Mouse (Mus musculus) thymus, adult 2 months (tissue): Measurements from ENCODE around the gene Fbxo33.

Source experiments
- CTCF ChIP-seq: fragments of 200-500 bp; IDR thresholded peaks from 2 replicates; pipeline ENCODE4 v1.5.1; 2012; ENCODE audit warnings: mild to moderate bottlenecking, control low read depth, low read length, moderate library complexity, borderline replicate concordance; ENCODE audit not compliant: control insufficient read depth, poor library complexity, insufficient read depth; ENCODE audit errors: extremely low read depth
- POLR2A ChIP-seq: fragments of 200-500 bp; IDR thresholded peaks from 2 replicates; pipeline ENCODE4 v1.6.1; 2012; ENCODE audit warnings: mild to moderate bottlenecking, low read length, control low read depth, moderate library complexity; ENCODE audit not compliant: control insufficient read depth, poor library complexity, insufficient read depth; ENCODE audit errors: extremely low read depth

DNA sequence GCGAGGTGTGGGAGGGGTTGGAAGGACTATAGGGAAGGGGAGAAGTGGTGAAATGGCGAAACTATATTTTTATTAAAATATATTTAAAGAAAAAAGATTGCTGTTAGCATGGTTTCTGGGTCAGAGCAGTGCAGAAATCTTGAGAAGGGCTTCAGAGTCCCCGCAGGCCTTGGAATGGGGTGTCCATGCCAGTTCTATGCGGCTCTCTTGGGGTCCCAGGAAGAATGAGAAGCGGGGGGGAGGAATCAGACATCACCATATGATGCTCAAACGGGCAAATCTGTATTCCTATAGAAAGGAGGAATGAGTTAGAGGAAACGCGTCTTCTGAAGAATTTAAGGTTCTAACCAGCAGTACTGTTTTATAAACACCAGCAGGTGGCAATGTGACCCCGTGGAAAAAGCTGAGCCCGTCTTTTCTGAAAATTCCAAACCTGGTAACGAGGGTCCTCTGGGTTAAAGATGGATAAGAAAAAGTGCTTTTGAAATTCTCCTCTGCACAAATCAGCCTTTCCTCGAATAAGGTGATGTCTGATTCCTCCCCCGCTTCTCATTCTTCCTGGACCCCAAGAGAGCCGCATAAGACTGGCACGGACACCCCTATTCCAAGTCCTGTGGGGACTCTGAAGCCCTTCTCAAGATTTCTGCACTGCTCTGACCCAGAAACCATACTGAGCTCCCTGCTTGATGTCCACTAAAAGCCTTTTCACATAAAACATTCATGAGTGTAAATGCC is 45.8 kb upstream of the Fbxo33 start:
- TF ChIP-seq CTCF: no peak
- TF ChIP-seq POLR2A: no peak
